Mouse (Mus musculus): ENCODE data around the gene Cd80.

GRCm38 (mm10) chr16:38521211-38521987, 66.0 kb downstream of the Cd80 start:
- TF ChIP-seq NELFE (IDR thresholded peaks at IDR 0.05; ENCODE audit: low read depth, low read length) = no peak
- TF ChIP-seq EP300 (IDR thresholded peaks at IDR 0.05; ENCODE audit: low read length) = no peak
- no peak for TF ChIP-seq CTCF (conservative IDR thresholded peaks at IDR 0.05 in 1 of 2, IDR thresholded peaks at IDR 0.05 in 1 of 2; ENCODE audit: low read depth in 2 of 2, low read length in 2 of 2)
- no peak for TF ChIP-seq POLR2A (IDR thresholded peaks at IDR 0.05; ENCODE audit: low read depth, low read length)
- no peak for TF ChIP-seq SMC3 (IDR thresholded peaks at IDR 0.05; ENCODE audit: low read depth, low read length)
- no peak for TF ChIP-seq RCOR1 (conservative IDR thresholded peaks at IDR 0.05; ENCODE audit: low read depth, low read length)
- TF ChIP-seq BHLHE40 (IDR thresholded peaks at IDR 0.05; ENCODE audit: low read depth, low read length) = no peak
- no peak for TF ChIP-seq HCFC1 (IDR thresholded peaks at IDR 0.05; ENCODE audit: low read depth, low read length)
- peak; percentile 90 for TF ChIP-seq ZNF384 (IDR thresholded peaks at IDR 0.05; ENCODE audit: low read depth, low read length)
- no peak for TF ChIP-seq KAT2A (IDR thresholded peaks at IDR 0.05; ENCODE audit: insufficient replicate concordance, low read length)
- TF ChIP-seq POLR2AphosphoS2 (IDR thresholded peaks at IDR 0.05; ENCODE audit: low read depth, low read length) = no peak
- TF ChIP-seq MEF2A (IDR thresholded peaks at IDR 0.05; ENCODE audit: borderline replicate concordance, low read depth, low read length) = no peak
- TF ChIP-seq JUND (conservative IDR thresholded peaks at IDR 0.05; ENCODE audit: low read depth, low read length) = no peak
